Mouse (Mus musculus) induced T-regulatory cell, adult 2 months (primary cell): Measurements from ENCODE around the gene Rasa3.

ENCODE experiments used
- DNase-seq: peaks from one replicate; pipeline ENCODE4 v3.0.0-alpha.2; 2012; ENCODE audit warnings: low read depth

Rasa3 gene

DNA sequence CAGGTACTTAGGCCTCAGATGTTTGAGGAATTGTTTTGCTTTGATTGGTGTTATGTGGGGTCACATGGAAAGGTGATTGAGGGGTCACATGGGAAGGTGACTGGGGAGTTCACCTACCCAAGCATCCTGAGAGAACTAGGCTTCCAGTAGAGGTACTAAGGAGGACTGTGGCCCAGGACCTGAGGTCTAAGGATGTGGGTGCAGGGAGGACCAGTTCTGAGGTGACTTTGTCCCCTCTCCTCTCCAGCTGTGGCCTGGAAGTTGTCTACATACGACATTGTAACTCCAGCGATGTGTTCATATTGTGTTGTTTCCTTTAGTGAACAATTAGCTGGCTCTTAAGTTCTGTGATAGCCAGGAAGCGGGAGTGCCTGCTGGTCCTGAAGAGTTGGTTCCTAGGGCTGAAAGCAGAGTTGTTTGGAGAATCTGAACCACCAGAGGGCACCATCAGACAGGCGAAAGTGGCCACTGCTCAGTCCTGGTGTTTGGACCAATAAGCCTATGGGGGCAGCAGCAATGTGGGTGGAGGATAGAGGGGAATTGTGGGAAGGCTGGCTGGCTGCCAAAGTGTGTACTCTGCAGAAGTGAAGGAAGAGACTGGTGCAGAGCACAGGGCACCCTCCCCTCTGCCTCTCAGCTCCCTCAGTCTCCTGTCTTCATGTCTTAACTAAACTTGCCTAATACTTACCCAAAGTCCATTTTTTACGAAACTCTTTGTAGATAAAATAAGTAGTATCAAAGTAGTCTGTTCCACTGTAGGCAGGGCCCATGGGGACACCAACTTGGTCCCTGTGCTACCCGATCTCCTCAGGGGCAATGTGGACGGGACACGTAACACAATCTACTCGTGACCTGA, 126.5 kb downstream of the Rasa3 start:
- peak; percentile 86 for DNase-seq

DNA sequence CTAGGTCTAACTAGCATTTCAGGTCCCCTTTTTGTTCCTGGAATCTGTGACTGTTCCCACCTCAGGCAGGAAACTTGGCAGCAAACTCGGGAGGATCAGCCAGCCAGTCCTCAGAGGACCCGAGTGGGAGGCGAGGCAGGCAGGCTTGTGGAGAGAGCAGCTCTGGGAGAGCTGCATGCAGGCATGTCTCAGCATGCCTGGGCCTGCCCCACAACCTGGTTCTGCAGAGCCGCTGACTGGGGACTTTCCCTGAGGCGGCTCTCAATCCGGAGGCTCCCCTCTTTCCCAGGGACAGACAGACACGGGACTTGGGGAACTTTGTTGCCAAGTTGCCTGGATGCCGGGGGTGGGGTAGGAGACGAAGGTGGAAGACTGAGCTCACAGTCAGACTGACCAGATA, 128.6 kb downstream of the Rasa3 start:
- DNase-seq = peak; percentile 5

DNA sequence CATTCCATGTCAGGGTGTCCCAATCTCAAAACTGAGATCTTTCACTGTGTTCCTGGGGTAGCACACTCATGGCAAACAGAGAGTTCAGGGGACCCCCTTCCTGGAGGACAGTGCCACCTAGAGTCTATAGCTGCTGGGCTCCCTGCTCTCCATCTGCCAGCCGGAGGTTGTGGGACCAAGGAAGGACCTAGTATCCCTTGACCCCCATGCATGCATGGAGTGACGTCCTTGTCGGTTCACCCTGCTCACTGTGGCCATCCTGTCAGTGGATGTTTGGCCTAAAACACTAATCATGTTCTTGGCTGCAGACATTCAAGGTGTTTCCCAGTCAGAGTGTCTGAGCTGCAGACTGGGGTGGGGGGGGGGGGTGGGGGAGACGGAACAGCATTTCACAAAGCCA, 129.2 kb downstream of the Rasa3 start:
- DNase-seq = no peak

DNA sequence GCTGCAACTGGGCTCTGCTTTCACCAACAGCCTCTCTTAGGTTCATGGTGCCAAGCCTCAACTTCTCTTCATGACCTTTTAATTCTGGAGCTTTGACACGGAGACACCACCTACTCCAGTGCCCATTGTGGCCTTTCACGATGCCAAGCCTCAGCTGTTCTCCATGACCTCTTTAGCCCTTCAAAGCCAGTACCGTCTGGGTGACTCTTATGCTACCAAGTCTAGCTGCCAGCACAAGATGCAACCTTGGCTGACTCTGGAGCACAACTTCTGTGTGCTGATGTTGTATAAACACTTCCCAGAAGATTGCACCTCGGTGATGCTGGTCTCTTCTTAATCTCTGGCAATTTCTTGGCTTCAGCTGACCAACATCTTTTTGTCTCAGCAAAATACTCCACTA, 131.0 kb downstream of the Rasa3 start:
- DNase-seq = no peak

DNA sequence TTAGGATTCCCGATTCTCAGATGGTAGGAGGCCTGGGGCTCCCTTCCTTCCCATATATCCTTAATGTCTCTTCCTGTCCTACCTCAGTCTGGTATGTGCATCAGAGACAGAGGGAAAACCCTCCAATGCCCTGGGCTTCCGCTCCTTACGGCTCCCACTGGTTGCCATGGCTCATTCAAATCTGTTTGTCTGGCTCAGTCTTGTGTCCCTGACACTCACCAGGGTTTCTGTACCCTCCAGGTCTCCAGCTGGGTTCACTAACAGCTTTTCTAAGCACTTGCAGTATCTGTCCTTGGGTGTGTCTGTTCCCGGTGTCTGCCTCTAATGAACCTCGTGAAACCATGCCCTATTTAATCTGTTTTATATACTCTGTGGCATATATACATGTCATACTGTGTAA, 135.9 kb downstream of the Rasa3 start:
- no peak for DNase-seq

DNA sequence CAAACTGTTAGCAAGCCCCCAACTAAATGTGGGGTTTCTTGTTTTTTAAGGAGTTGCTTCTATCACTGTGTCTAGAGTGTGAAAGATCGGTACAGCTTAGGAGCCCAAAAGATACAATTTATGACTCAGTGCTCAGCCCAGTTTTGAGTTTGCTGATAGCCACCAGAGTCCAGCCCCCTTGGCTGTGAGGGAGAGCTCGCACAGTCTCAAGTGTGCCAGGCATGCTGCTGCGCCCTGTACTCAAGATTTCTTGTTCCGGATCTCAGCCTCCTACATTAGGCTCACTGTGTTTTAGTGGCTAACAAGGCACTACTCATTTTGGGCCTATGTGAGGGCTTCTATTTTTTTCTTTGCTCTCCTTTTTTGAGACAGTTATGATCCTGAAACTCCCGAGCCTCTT, 137.3 kb downstream of the Rasa3 start:
- no peak for DNase-seq

DNA sequence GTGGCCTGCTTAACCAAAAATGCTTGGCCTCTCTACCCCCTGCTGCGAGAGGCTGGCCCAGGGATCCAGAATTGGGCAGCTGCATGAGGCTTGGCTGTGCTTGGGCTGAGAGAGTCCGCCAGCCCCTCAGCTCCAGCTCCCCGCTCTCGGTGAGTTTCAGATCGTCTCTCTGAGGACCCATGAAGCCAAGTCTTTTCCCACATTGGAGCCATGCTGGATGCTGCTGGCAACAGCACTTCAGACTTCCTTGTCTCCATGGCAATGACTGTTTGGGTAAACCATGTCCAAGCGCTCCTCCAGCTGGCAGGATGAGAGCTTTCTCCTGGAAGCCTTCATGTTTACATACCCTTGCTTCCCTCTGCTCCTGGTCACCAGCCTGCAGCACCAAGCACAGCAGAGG, 138.6 kb downstream of the Rasa3 start:
- no peak for DNase-seq

DNA sequence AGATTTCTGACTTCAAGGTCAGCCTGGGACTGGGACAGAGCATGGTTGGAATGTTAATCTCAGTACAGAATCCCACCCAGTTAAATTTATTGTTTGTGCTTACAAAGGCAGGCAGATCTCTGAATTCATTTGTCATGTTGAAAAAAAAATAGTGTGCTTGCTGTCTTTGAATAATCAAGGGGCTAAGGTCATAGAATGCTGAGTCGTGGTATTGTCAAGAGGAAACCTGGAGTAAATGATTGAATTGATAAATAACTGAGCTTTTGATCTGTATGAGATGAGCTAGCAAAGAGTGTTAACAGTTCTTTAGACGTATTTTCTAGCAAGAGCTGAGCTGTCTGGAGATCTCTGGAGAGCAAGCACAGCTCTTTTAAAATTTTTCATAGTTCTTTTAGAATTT, 140.3 kb downstream of the Rasa3 start:
- DNase-seq = no peak

DNA sequence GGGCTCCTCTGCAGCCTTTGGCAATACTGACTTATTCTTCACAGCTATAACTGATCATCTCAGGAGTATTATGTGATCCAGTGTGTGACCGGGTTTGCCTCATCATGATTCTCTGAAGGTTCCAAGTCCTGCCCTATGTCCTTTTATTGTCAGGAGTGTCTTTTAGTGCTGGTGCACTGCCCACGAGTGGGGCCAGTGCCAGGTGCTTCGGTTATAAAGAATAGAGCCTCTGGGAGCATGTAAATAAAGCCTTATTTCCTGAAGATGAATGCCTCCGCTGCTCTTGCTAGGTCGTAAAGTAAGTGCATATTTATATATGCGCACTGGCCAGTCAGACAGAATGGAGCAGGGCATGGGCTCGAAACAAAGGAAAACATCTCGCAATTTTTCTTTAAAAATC, 144.3 kb downstream of the Rasa3 start:
- no peak for DNase-seq

DNA sequence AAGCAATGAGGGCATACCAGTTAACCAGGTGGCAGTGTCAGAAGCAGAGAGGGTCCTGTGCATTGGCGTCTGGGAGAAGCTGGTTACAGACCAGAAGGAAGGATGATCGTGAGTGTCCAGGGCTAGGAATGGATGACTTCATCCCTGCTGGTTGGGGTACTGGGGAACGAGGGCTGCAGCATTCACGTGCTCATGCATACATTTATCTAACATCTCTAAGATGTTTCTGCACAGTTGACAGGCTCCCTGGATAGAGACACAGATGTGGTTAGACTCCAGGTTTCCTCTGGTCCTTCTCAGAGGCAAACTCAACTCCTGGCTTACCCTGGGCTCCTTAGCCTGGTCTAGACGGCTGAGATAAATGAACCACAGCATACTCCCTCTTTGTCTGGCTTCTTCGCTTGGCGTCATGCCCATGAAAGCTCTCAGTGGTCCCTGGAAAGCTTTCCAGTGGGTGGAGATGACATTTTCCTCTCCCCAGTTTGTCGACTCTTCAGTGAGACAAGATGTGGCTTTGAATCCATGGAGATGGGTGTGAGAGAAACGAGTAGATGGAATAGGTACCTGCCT, 145.7 kb downstream of the Rasa3 start:
- DNase-seq = no peak

DNA sequence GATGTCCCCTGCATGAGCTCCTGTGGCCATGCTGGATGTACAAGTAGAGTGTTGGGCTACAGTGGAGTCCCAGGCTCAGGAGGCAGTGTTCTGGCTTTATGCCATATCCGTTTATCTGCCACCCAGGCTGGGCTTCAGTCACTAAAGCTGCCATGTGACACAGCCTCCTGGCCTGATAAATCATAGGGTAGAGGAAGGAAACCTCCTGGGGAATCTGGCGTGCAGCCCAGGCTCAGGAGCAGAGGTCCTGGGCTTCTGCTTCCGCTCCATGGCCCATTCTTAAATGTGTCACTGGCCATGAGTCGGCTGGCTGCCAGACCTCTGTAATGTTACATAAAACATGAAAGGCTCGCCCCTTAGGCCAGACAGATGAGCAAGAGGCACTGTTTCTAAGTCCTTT, 146.5 kb downstream of the Rasa3 start:
- DNase-seq = no peak

DNA sequence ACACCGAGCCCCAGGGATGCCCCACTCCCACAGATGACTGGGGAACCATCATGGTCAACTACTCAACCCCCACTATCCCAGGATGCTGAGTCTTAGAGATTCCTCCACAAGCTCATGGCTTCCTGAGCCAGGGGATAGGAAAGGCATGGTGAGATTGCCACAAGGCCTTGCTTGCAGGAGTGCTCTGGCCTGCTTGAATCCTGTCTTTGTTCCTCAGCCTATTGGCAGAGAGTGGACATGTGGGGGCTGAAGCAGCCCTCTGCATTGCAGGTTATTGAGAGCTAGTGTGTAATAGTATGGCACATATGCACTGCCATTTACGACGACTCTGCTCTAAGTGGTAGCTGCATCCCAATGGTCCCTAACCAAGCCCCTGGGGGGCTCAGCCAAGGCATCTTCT, 147.0 kb downstream of the Rasa3 start:
- no peak for DNase-seq

DNA sequence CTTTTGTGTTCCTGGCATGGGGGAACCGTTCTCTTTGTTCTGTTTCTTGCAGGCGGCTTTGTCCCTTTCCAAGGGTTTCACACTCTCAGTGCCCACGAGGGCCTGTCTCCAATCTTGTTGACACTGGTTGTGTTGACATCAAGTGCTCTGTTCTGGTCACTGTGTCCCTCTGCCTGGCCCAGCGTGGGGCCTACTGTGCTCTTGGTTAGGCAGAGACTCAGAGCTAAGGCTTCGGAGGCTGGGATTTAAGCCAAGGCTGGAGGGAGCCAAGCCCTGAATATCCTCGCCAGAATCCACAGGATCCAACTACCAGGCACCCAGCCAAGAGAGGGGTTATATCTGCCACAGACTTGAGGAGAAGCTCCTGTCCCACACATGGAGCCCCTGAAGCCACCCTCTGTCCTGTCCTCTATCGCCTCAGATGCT, 147.5 kb downstream of the Rasa3 start:
- no peak for DNase-seq

DNA sequence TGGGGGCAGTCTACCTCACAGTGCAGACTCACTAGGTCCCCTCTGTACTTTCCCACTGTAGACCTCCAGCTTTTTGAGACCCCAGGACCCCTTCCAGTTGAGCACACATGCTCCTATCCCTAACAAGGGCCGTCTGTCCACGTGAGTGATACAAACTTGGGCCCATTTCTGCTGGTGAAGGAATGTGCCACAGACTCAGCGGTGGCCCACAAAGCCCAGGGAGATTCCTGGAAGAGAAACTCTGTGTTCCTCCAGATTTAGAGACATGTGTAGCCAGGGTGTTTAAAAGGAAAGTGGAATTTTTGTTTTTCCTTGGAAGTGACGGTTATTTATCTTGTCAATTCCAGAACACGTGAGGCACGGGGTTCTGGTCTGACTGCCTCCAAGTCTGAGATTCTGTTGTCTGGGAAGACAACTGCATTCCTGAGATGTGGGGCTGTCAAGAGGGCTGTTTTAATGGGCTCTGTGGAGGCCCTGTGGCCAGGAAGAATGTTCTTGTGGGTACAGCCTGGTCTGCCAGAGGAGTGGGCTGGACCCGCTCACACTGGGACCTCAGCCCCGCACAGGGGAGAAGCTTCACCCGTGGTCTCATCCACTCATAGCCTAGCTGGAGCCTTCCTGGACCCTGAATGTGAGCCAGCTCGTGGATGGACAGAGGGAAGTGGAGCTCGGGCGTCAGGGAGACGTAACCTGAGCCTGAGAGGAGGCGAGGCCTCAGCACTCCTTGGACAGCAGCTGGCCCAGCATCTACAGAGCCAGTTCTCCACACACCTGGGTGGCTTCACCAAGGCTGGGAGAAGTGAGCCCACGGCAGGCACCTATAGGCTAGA, 148.2 kb downstream of the Rasa3 start:
- no peak for DNase-seq

DNA sequence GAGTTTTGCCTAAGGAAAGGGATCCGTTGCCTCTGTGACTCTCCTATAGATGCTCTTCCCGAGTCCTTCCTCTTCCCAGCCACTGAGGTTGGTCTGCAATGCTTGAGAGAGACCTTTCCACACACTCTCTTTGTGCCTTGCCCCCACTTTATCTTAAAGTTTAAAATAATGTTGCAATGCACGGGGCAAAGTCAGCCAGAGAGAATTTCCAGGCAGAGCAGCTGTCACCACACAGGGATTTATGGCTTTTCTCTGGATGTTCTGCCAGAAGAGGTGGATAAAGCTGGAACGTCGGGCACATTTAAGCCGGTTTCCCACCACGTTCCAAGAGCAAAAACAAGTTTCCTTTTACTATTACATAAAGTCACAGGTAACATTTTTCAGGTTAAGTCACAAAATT, 156.0 kb downstream of the Rasa3 start:
- no peak for DNase-seq

DNA sequence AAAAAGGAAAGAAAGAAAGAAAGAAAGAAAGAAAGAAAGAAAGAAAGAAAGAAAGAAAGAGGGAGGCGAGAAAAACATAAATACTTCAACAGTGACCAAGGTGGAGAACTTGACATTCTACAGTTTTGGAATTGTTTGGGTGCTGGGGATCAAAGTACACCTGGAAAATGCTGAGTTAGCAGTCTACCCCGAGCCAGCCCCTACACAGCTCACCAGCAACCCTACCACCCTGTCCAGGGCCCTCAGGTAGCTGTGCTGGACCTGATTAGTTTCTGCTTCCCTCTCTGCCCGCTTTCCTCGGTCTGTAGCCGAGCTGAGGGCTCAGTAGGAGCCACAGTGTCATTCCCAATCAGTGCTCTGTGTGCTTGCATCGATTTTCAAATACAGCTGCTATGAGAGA, 157.1 kb downstream of the Rasa3 start:
- DNase-seq = no peak

DNA sequence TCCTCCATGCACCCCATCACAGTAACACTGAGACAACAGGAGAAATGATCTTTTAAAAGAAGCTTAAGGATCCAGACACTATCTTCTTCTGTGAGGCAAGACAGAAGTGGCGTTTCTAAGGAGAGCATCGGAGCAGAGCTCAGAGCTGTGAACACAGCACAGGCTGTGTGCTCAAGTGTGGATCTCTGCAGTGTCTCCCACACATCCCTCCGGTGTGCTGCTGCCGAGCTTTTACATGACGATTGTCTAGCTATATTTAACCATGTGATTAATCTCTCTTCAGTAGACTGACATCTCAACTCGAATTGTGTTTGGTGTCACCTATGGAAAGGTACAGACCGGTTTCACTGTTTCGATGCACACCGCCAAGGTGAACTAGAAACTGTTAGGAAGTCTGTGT, 157.9 kb downstream of the Rasa3 start:
- no peak for DNase-seq

DNA sequence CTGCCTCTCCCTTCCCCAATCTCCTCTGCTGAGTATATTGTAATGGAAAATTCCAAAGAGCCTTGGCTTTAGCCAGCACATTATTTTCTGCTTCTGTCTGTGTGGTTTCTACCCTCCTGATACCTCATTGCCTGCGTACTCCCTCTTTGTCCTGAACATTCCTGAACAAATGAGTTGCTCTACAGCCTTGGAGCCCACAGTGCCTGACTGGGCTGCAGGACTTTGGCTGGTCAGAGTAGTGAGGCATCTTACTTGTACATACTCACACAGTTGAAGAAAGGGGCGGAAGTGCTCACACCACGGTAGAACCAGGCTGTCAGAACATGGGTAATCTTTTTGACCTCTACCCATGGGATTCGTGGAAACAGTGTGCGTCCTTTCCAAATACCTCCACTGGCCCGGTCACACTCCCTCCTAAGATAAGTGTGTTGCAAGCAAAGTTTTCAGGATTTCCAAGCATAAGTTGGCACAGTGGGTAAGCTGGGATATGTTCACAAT, 160.1 kb downstream of the Rasa3 start:
- DNase-seq = no peak
